Mouse (Mus musculus): ENCODE measurements around the gene Syt1. TPM values are rescaled to one million over a fixed set of nuclear protein-coding genes. Genes with fewer than 3 reads are reported as not detected.

The Syt1 gene
- polyA plus RNA-seq, 1 experiment from 2014 or later, result 5.5 TPM

GRCm38 (mm10) chr10:108490231-108490630, 520.6 kb downstream of the Syt1 start:
- 67% methylated on average over 7 of the region's 7 CpGs for WGBS
- no peaks in the 10 kb centered on the region for H3K4me1 ChIP-seq
- ATAC-seq (ENCODE audit: insufficient number of reproducible peaks, insufficient read depth, low FRiP score, low TSS enrichment), result no peak
- no peaks in the 10 kb centered on the region for H3K36me3 ChIP-seq
- H3K9me3 ChIP-seq, result no peaks in the 10 kb centered on the region; the same call in 1 of the 2 replicates
- H3K27ac ChIP-seq, result no peak overlapping the region
- H3K4me2 ChIP-seq (replicated peaks), result no peak overlapping the region
- no peak overlapping the region for H3K4me3 ChIP-seq
- no peaks in the 10 kb centered on the region for H3K27me3 ChIP-seq
- H3K9ac ChIP-seq, result no peak overlapping the region

GRCm38 (mm10) chr10:108483991-108484390, 526.8 kb downstream of the Syt1 start:
- H3K4me1 ChIP-seq, result no peaks in the 10 kb centered on the region
- WGBS, result 86% methylated on average over 10 of the region's 10 CpGs
- H3K36me3 ChIP-seq, result no peaks in the 10 kb centered on the region
- no peak overlapping the region for H3K4me3 ChIP-seq
- H3K9me3 ChIP-seq, result no peaks in the 10 kb centered on the region
- no peak overlapping the region for H3K4me2 ChIP-seq (replicated peaks)
- no peak overlapping the region for H3K9ac ChIP-seq
- ATAC-seq (ENCODE audit: insufficient number of reproducible peaks, insufficient read depth, low FRiP score, low TSS enrichment), result no peak
- no peaks in the 10 kb centered on the region for H3K27me3 ChIP-seq
- H3K27ac ChIP-seq, result no peak overlapping the region

- Histone ChIP-seq H3K27me3 (no peaks in the 10 kb centered on the region), H3K36me3 (no peaks in the 10 kb centered on the region), H3K27ac (no peak overlapping the region), H3K4me1 (no peaks in the 10 kb centered on the region), H3K9ac (no peak overlapping the region), H3K9me3 (no peaks in the 10 kb centered on the region), H3K4me2 (replicated peaks) (no peak overlapping the region), H3K4me3 (no peak overlapping the region)
- ATAC-seq (ENCODE audit: insufficient number of reproducible peaks, insufficient read depth, low FRiP score, low TSS enrichment), result no peak
- 85% methylated on average over 11 of the region's 11 CpGs for WGBS
Measured at GRCm38 (mm10) chr10:108480146-108480850, 530.5 kb downstream of the Syt1 start.

GRCm38 (mm10) chr10:108470319-108470955, 540.3 kb downstream of the Syt1 start:
- ATAC-seq (ENCODE audit: insufficient number of reproducible peaks, insufficient read depth, low FRiP score, low TSS enrichment), result no peak
- Histone ChIP-seq H3K27me3 (no peaks in the 10 kb centered on the region), H3K4me3 (no peak overlapping the region), H3K4me1 (no peaks in the 10 kb centered on the region), H3K9ac (no peak overlapping the region), H3K27ac (no peak overlapping the region), H3K4me2 (replicated peaks) (no peak overlapping the region), H3K9me3 (no peaks in the 10 kb centered on the region), H3K36me3 (no peaks in the 10 kb centered on the region)
- WGBS, result 58% methylated on average over 6 of the region's 6 CpGs

- no peaks in the 10 kb centered on the region for H3K9me3 ChIP-seq
- H3K9ac ChIP-seq, result no peak overlapping the region
- no peak overlapping the region for H3K4me3 ChIP-seq
- H3K27me3 ChIP-seq, result no peaks in the 10 kb centered on the region
- H3K4me1 ChIP-seq, result no peaks in the 10 kb centered on the region
- H3K4me2 ChIP-seq (replicated peaks), result no peak overlapping the region
- 58% methylated on average over 8 of the region's 8 CpGs for WGBS
- ATAC-seq (ENCODE audit: insufficient number of reproducible peaks, insufficient read depth, low FRiP score, low TSS enrichment), result no peak
- H3K36me3 ChIP-seq, result no peaks in the 10 kb centered on the region
- no peak overlapping the region for H3K27ac ChIP-seq
Measured at GRCm38 (mm10) chr10:108466539-108466938, 544.2 kb downstream of the Syt1 start.

GRCm38 (mm10) chr10:108461862-108462261, 548.9 kb downstream of the Syt1 start:
- H3K4me3 ChIP-seq, result no peak overlapping the region
- ATAC-seq (ENCODE audit: insufficient number of reproducible peaks, insufficient read depth, low FRiP score, low TSS enrichment), result no peak
- 79% methylated on average over 2 of the region's 2 CpGs for WGBS
- H3K27me3 ChIP-seq, result no peaks in the 10 kb centered on the region
- no peaks in the 10 kb centered on the region for H3K4me1 ChIP-seq
- H3K27ac ChIP-seq, result no peak overlapping the region
- no peak overlapping the region for H3K4me2 ChIP-seq (replicated peaks)
- no peak overlapping the region for H3K9ac ChIP-seq
- H3K36me3 ChIP-seq, result no peaks in the 10 kb centered on the region
- H3K9me3 ChIP-seq, result no peaks in the 10 kb centered on the region

- Histone ChIP-seq H3K27ac (no peak overlapping the region), H3K4me1 (no peaks in the 10 kb centered on the region), H3K4me2 (replicated peaks) (no peak overlapping the region), H3K4me3 (no peak overlapping the region), H3K36me3 (no peaks in the 10 kb centered on the region), H3K9ac (no peak overlapping the region), H3K27me3 (no peaks in the 10 kb centered on the region), H3K9me3 (no peaks in the 10 kb centered on the region)
- WGBS, result 98% methylated on average over 2 of the region's 2 CpGs
- ATAC-seq (ENCODE audit: insufficient number of reproducible peaks, insufficient read depth, low FRiP score, low TSS enrichment), result no peak
Measured at GRCm38 (mm10) chr10:108457054-108457453, 553.7 kb downstream of the Syt1 start.

- no peak overlapping the region for H3K4me3 ChIP-seq
Measured at GRCm38 (mm10) chr10:108455883-108456282, 554.9 kb downstream of the Syt1 start.

GRCm38 (mm10) chr10:108455204-108455603, 555.6 kb downstream of the Syt1 start:
- Histone ChIP-seq H3K9ac (no peak overlapping the region), H3K4me2 (replicated peaks) (no peak overlapping the region), H3K4me3 (no peak overlapping the region), H3K4me1 (no peaks in the 10 kb centered on the region), H3K27ac (no peak overlapping the region), H3K27me3 (no peaks in the 10 kb centered on the region), H3K9me3 (no peaks in the 10 kb centered on the region), H3K36me3 (no peaks in the 10 kb centered on the region)
- no peak for ATAC-seq (ENCODE audit: insufficient number of reproducible peaks, insufficient read depth, low FRiP score, low TSS enrichment)
- WGBS, result 70% methylated on average over 10 of the region's 10 CpGs

More at GRCm38 (mm10) chr10:108455883-108456282, 554.9 kb downstream of the Syt1 start:
- 85% methylated on average over 2 of the region's 2 CpGs for WGBS
- Histone ChIP-seq H3K9ac (no peak overlapping the region), H3K4me1 (no peaks in the 10 kb centered on the region), H3K27me3 (no peaks in the 10 kb centered on the region), H3K27ac (no peak overlapping the region), H3K9me3 (no peaks in the 10 kb centered on the region), H3K4me2 (replicated peaks) (no peak overlapping the region), H3K36me3 (no peaks in the 10 kb centered on the region)
- no peak for ATAC-seq (ENCODE audit: insufficient number of reproducible peaks, insufficient read depth, low FRiP score, low TSS enrichment)

- Histone ChIP-seq H3K4me2 (replicated peaks) (no peak overlapping the region), H3K27me3 (no peaks in the 10 kb centered on the region), H3K9me3 (no peaks in the 10 kb centered on the region), H3K9ac (no peak overlapping the region), H3K36me3 (no peaks in the 10 kb centered on the region), H3K4me3 (no peak overlapping the region), H3K4me1 (no peaks in the 10 kb centered on the region), H3K27ac (no peak overlapping the region)
- WGBS, result 87% methylated on average over 11 of the region's 11 CpGs
- ATAC-seq (ENCODE audit: insufficient number of reproducible peaks, insufficient read depth, low FRiP score, low TSS enrichment), result no peak
Measured at GRCm38 (mm10) chr10:108454691-108455117, 556.1 kb downstream of the Syt1 start.

GRCm38 (mm10) chr10:108453561-108453960, 557.2 kb downstream of the Syt1 start:
- Histone ChIP-seq H3K4me1 (no peaks in the 10 kb centered on the region), H3K27ac (no peak overlapping the region), H3K36me3 (no peaks in the 10 kb centered on the region), H3K4me3 (no peak overlapping the region), H3K4me2 (replicated peaks) (no peak overlapping the region), H3K9me3 (no peaks in the 10 kb centered on the region), H3K27me3 (peaks cover 2% of the 10 kb centered on the region; the same call in 1 of the 2 replicates), H3K9ac (no peak overlapping the region)
- ATAC-seq (ENCODE audit: insufficient number of reproducible peaks, insufficient read depth, low FRiP score, low TSS enrichment), result no peak
- WGBS, result 37% methylated on average over 2 of the region's 2 CpGs

- Histone ChIP-seq H3K9ac (no peak overlapping the region), H3K36me3 (no peaks in the 10 kb centered on the region), H3K27me3 (peaks cover 5% of the 10 kb centered on the region; the same call in 1 of the 2 replicates), H3K4me3 (no peak overlapping the region), H3K4me1 (no peaks in the 10 kb centered on the region), H3K4me2 (replicated peaks) (no peak overlapping the region), H3K9me3 (no peaks in the 10 kb centered on the region), H3K27ac (no peak overlapping the region)
- 93% methylated on average over 9 of the region's 9 CpGs for WGBS
- no peak for ATAC-seq (ENCODE audit: insufficient number of reproducible peaks, insufficient read depth, low FRiP score, low TSS enrichment)
Measured at GRCm38 (mm10) chr10:108452421-108452820, 558.4 kb downstream of the Syt1 start.

Measured in embryonic facial prominence, embryonic 12.5 days (tissue).